Mouse (Mus musculus) heart, postnatal 0 days (tissue): ENCODE data around the gene Trp53i13.

Experiments used
- CTCF ChIP-seq: IDR thresholded peaks from 2 replicates; pipeline ENCODE4 v1.5.1; 2016; ENCODE audit warnings: antibody characterized with exemption, control low read depth, low read depth
- EP300 ChIP-seq: IDR thresholded peaks from 2 replicates; pipeline ENCODE4 v1.6.1; 2016; ENCODE audit warnings: antibody characterized with exemption, low read depth

- TF ChIP-seq CTCF (no peak), EP300 (no peak)
Measured at GRCm38 (mm10) chr11:77497851-77498250, 17.9 kb downstream of the Trp53i13 start.
